Mouse (Mus musculus): ENCODE data around the gene B4galt2. TPM values are rescaled to one million over a fixed set of nuclear protein-coding genes. Genes with fewer than 3 reads are reported as not detected.

The B4galt2 gene
- total RNA-seq, 2 experiments from 2014 or later, result 168 to 172 TPM

GRCm38 (mm10) chr4:117912131-117912561 is 28.9 kb upstream of the B4galt2 start:
- no peak for DNase-seq
- intact Hi-C loops (cut with DNase I), result no loop called here

GRCm38 (mm10) chr4:117908834-117909453 is 25.7 kb upstream of the B4galt2 start:
- peak; percentile 34 for DNase-seq
- intact Hi-C loops (cut with DNase I), result no loop called here

- intact Hi-C loops (cut with DNase I), result no loop called here
- DNase-seq, result no peak
These were observed 22.9 kb upstream of the B4galt2 start for GRCm38 (mm10) chr4:117906196-117906595.

GRCm38 (mm10) chr4:117904761-117905160 is 21.5 kb upstream of the B4galt2 start:
- DNase-seq, result no peak
- intact Hi-C loops (cut with DNase I), result no loop called here

GRCm38 (mm10) chr4:117904094-117904493 is 20.8 kb upstream of the B4galt2 start:
- DNase-seq, result no peak
- intact Hi-C loops (cut with DNase I), result no loop called here

GRCm38 (mm10) chr4:117898111-117898510 is 14.8 kb upstream of the B4galt2 start:
- DNase-seq, result no peak
- intact Hi-C loops (cut with DNase I), result no loop called here

- peak; percentile 63 for DNase-seq
- intact Hi-C loops (cut with DNase I), result no loop called here
These were observed 12.7 kb upstream of the B4galt2 start for GRCm38 (mm10) chr4:117896031-117896430.

- intact Hi-C loops (cut with DNase I), result no loop called here
These were observed 12.1 kb upstream of the B4galt2 start for GRCm38 (mm10) chr4:117895339-117895738.

GRCm38 (mm10) chr4:117894601-117895000 is 11.3 kb upstream of the B4galt2 start:
- intact Hi-C loops (cut with DNase I), result no loop called here
- no peak for DNase-seq

More at GRCm38 (mm10) chr4:117895339-117895738, 12.1 kb upstream of the B4galt2 start:
- no peak for DNase-seq

GRCm38 (mm10) chr4:117893376-117893775 is 10.1 kb upstream of the B4galt2 start:
- intact Hi-C loops (cut with DNase I), result no loop called here
- DNase-seq, result no peak

GRCm38 (mm10) chr4:117891738-117892161 is 8.5 kb upstream of the B4galt2 start, which contains the start of gene Dph2:
TSS of gene Dph2 (minus strand) at chr4:117892032.
- intact Hi-C loops (cut with DNase I), result no loop called here
- DNase-seq, result peak; percentile 81

GRCm38 (mm10) chr4:117890750-117891149 is 7.5 kb upstream of the B4galt2 start:
- DNase-seq, result no peak
- intact Hi-C loops (cut with DNase I), result no loop called here

GRCm38 (mm10) chr4:117890031-117890430 is 6.7 kb upstream of the B4galt2 start:
- intact Hi-C loops (cut with DNase I), result no loop called here
- DNase-seq, result no peak

GRCm38 (mm10) chr4:117889471-117889870 is 6.2 kb upstream of the B4galt2 start:
- intact Hi-C loops (cut with DNase I), result no loop called here

GRCm38 (mm10) chr4:117887920-117888319 is 4.6 kb upstream of the B4galt2 start:
- intact Hi-C loops (cut with DNase I), result no loop called here
- no peak for DNase-seq

More at GRCm38 (mm10) chr4:117889471-117889870, 6.2 kb upstream of the B4galt2 start:
- DNase-seq, result no peak

- intact Hi-C loops (cut with DNase I), result no loop called here
- peak; percentile 95 for DNase-seq
These were observed 3.8 kb upstream of the B4galt2 start, which contains the start of gene Atp6v0b for GRCm38 (mm10) chr4:117887133-117887532. TSS of gene Atp6v0b (minus strand) at chr4:117887333.

GRCm38 (mm10) chr4:117886644-117887043 is 3.4 kb upstream of the B4galt2 start:
- no peak for DNase-seq
- intact Hi-C loops (cut with DNase I), result no loop called here

- intact Hi-C loops (cut with DNase I), result no loop called here
- DNase-seq, result no peak
These were observed 2.7 kb upstream of the B4galt2 start for GRCm38 (mm10) chr4:117885994-117886393.

- no peak for DNase-seq
- intact Hi-C loops (cut with DNase I), result no loop called here
These were observed 1.8 kb upstream of the B4galt2 start for GRCm38 (mm10) chr4:117885093-117885492.

GRCm38 (mm10) chr4:117884146-117884545 is 859 bp upstream of the B4galt2 start:
- no peak for DNase-seq
- intact Hi-C loops (cut with DNase I), result no loop called here

- intact Hi-C loops (cut with DNase I), result no loop called here
These were observed 4.6 kb downstream of the B4galt2 start for GRCm38 (mm10) chr4:117878703-117879102.

GRCm38 (mm10) chr4:117878301-117878700 is 5.0 kb downstream of the B4galt2 start:
- intact Hi-C loops (cut with DNase I), result no loop called here
- DNase-seq, result no peak

More at GRCm38 (mm10) chr4:117878703-117879102, 4.6 kb downstream of the B4galt2 start:
- no peak for DNase-seq

GRCm38 (mm10) chr4:117873615-117874014 is 9.7 kb downstream of the B4galt2 start:
- intact Hi-C loops (cut with DNase I), result no loop called here
- no peak for DNase-seq

Data from left cerebral cortex, postnatal 4 days (tissue).